In genomic region chr6:76382323-76382722, GRCm38 (mm10) we compare ENCODE assay signal across 8 mouse cellular contexts.
"Had no signal": no experiment of that assay in that cellular context is flagged by ENCODE, and none has a peak within 500 bp of the region (broad histone marks: within the 10 kb centered on the region; RNA-seq: fewer than 3 reads in every experiment).

No protein-coding gene starts in this region.

- DNase-seq: kidney, adult 11 months; kidney, adult 9 months; kidney, postnatal 36 days; liver; liver, embryonic 13.5 days; liver, postnatal 0 days; lung, postnatal 14 days; thymus, postnatal 4 days had no signal
